Mouse (Mus musculus) myocyte (in vitro differentiated cells): ENCODE data around the gene Ythdf2.

ENCODE experiments used
- MAX ChIP-seq: IDR thresholded peaks from one replicate; pipeline ENCODE4 v1.6.1; 2011; ENCODE audit warnings: low read depth, mild to moderate bottlenecking, control low read depth
- USF1 ChIP-seq: IDR thresholded peaks from one replicate; pipeline ENCODE4 v1.6.1; 2011; ENCODE audit warnings: low read depth, mild to moderate bottlenecking, control low read depth, moderate library complexity

GRCm38 (mm10) chr4:132198285-132198712 is 13.8 kb downstream of the Ythdf2 start:
- TF ChIP-seq USF1 (no peak), MAX (no peak)
